Mouse (Mus musculus) stomach, postnatal 0 days (tissue): Measurements from ENCODE around the gene Manf.

ENCODE experiments used
- CTCF ChIP-seq: IDR thresholded peaks from 2 replicates; pipeline ENCODE4 v1.5.1; 2016; ENCODE audit warnings: antibody characterized with exemption, low read depth, mild to moderate bottlenecking, moderate library complexity
- EP300 ChIP-seq: optimal IDR thresholded peaks from 2 replicates; pipeline ENCODE3; 2016; ENCODE audit warnings: antibody characterized with exemption

DNA sequence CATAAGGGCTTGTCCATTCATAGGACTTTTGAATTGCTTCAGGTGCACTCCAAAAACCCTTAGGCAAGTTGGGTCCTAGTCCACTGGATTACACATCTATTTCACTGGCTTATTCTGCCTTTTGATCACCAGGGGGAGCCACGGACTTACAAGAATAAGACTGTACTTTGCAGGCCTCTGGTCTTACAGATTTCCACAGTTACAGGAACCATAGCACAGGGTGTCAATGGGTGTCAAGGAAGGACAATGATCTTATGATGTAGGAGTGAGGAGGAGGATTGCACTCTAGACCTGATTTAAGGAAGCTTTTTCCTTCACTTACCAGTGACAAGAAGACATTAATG is 12.0 kb upstream of the Manf start:
- TF ChIP-seq CTCF = peak; percentile 86
- no peak for TF ChIP-seq EP300
